Comparison of ENCODE assay signal across 11 mouse cellular contexts in the genomic region with DNA sequence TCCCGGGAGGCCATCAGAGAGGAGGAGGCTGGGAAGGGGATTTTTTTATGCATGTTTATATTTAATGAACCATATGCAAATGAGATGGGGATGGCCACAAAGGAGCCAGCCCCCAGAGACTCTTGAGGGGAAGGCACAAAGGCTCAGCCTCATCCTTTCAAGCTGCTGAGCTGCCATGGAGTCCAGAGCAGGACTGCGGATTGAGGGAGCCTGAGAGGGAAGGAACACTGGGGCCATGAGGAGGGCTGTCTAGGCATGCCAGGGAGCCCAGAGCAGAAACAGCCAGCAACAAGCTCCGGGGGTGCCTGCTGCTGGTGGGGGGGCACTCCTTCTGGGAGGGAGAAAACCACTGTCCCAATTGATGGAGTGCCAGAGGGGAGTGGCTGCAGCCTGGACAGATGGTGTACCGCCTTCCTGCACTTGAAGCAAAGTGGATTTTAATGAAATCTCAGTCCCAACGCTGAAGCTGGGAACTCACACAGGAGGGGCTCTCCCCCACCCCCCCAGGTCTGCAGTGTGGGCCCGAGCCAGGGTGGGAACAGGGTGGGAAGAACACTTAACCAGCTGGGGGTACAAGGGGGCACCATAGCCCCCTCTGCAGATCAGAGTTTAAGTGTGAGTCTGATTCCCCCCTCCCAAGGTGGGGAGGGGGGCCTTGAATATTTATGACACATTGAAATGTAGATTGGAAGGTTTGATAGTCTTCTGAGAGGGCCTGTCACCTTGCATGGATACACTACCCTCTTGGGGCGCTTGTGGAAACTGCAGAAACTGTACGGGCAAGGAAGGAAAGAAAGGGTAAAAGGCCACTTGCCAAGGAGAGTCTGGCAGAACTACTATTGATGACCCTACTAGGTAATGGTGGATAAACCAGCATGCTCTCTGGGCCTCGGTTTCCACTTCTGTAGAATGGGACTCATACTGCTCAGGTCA. TPM values are rescaled to one million over a fixed set of nuclear protein-coding genes. Genes with fewer than 3 reads are reported as not detected.
DNase-seq lines count a peak whose midpoint lies in the region; ATAC-seq and TF ChIP-seq lines count a peak whose summit lies in the region.
"Had no signal": no experiment of that assay in that cellular context is flagged by ENCODE, and none has a peak within 500 bp of the region (broad histone marks: within the 10 kb centered on the region; RNA-seq: fewer than 3 reads in every experiment).

No protein-coding gene starts in this region.

- no peak for TF ChIP-seq CTCF in liver, postnatal 0 days (IDR thresholded peaks at IDR 0.05; ENCODE audit: low read depth)

- H3K27me3 ChIP-seq in neural tube, embryonic 11.5 days (ENCODE audit: control insufficient read depth, insufficient read depth, low read length) = no peaks in the 10 kb centered on the region
- 0 out of 2 replicates have a peak, but pooled peaks cover 3% of the 10 kb centered on the region for H3K27me3 ChIP-seq in forebrain, embryonic 12.5 days
- peaks cover 24% of the 10 kb centered on the region for H3K27me3 ChIP-seq in liver, postnatal 0 days (ENCODE audit: insufficient read depth, low read length)

- peak; percentile 79 for DNase-seq in neural tube, embryonic 11.5 days (ENCODE audit: low spot score)
- DNase-seq in neural tube, embryonic 10.5 days (ENCODE audit: extremely low spot score, low spot score) = no peak
- peak; percentile 68 for DNase-seq in mesoderm, embryonic 11.5 days (ENCODE audit: low read depth, low spot score)
- DNase-seq in liver, postnatal 0 days = no peak
- DNase-seq in lung, postnatal 14 days = no peak
- no peak for DNase-seq in lung, postnatal 36 days

- no peak for TF ChIP-seq EP300 in liver, postnatal 0 days (IDR thresholded peaks at IDR 0.05; ENCODE audit: low read depth)

- WGBS in neural tube, embryonic 11.5 days = 16% methylated on average over 9 of the region's 9 CpGs
- WGBS in forebrain, embryonic 12.5 days = 11% methylated on average over 9 of the region's 9 CpGs
- WGBS in liver, postnatal 0 days (ENCODE audit: insufficient replicate concordance) = 55% methylated on average over 9 of the region's 9 CpGs

- peak overlapping the region; percentile 41 for H3K9ac ChIP-seq in neural tube, embryonic 11.5 days (ENCODE audit: low read length)
- peak overlapping the region; percentile 5; the same call in 1 of the 2 replicates for H3K9ac ChIP-seq in forebrain, embryonic 12.5 days
- H3K9ac ChIP-seq in liver, postnatal 0 days (replicated peaks) = no peak overlapping the region
- H3K9ac ChIP-seq: limb, embryonic 15.5 days had no signal

- peaks cover 70% of the 10 kb centered on the region for H3K4me1 ChIP-seq in neural tube, embryonic 11.5 days (ENCODE audit: control insufficient read depth, insufficient read depth, low read length)
- H3K4me1 ChIP-seq in forebrain, embryonic 12.5 days = peaks cover 72% of the 10 kb centered on the region
- no peaks in the 10 kb centered on the region for H3K4me1 ChIP-seq in liver, postnatal 0 days (ENCODE audit: insufficient read depth)

- peak overlapping the region; percentile 7; the same call in 1 of the 2 replicates for H3K4me2 ChIP-seq in neural tube, embryonic 11.5 days (ENCODE audit: low read depth)
- H3K4me2 ChIP-seq in forebrain, embryonic 12.5 days = peak overlapping the region; percentile 34
- H3K4me2 ChIP-seq in liver, postnatal 0 days (ENCODE audit: low read depth, low read length) = no peak overlapping the region
- H3K4me2 ChIP-seq: heart, embryonic 11.5 days; limb, embryonic 15.5 days had no signal

- H3K36me3 ChIP-seq in neural tube, embryonic 11.5 days (ENCODE audit: control insufficient read depth, insufficient read depth, low read length) = peaks cover 3% of the 10 kb centered on the region
- peaks cover 22% of the 10 kb centered on the region for H3K36me3 ChIP-seq in forebrain, embryonic 12.5 days (replicated peaks)
- no peaks in the 10 kb centered on the region for H3K36me3 ChIP-seq in liver, postnatal 0 days (replicated peaks; ENCODE audit: insufficient read depth, low read length)
- H3K36me3 ChIP-seq: limb, embryonic 15.5 days had no signal

- ATAC-seq in neural tube, embryonic 11.5 days (ENCODE audit: insufficient read depth, low FRiP score, low TSS enrichment) = peak; percentile 65
- peak; percentile 71 for ATAC-seq in forebrain, embryonic 12.5 days (ENCODE audit: low FRiP score)
- ATAC-seq in liver, postnatal 0 days = no peak

- H3K27ac ChIP-seq in neural tube, embryonic 11.5 days (ENCODE audit: low read depth, low read length) = peak overlapping the region; percentile 98
- H3K27ac ChIP-seq in forebrain, embryonic 12.5 days = peak overlapping the region; percentile 95
- no peak overlapping the region for H3K27ac ChIP-seq in liver, postnatal 0 days (ENCODE audit: low read depth)
- H3K27ac ChIP-seq: limb, embryonic 15.5 days had no signal

- H3K4me3 ChIP-seq in neural tube, embryonic 11.5 days (ENCODE audit: low read depth, low read length) = 0 out of 2 replicates have a peak overlapping the region, but pooled peaks have one; percentile 1
- no peak overlapping the region for H3K4me3 ChIP-seq in forebrain, embryonic 12.5 days (replicated peaks)
- no peak overlapping the region for H3K4me3 ChIP-seq in liver, postnatal 0 days (ENCODE audit: low read depth, low read length)
- H3K4me3 ChIP-seq: erythroblast, embryonic 14.5 days; limb, embryonic 15.5 days; myocyte had no signal

- H3K9me3 ChIP-seq in neural tube, embryonic 11.5 days (ENCODE audit: control insufficient read depth, low read length) = no peaks in the 10 kb centered on the region
- no peaks in the 10 kb centered on the region for H3K9me3 ChIP-seq in forebrain, embryonic 12.5 days
- H3K9me3 ChIP-seq in liver, postnatal 0 days (ENCODE audit: low read length) = no peaks in the 10 kb centered on the region
- H3K9me3 ChIP-seq: limb, embryonic 15.5 days had no signal

RNA-seq across cellular contexts. Expression of gene Parp16, which starts 18.9 kb away (rescaled TPM):
- 4.9 and 6.1 TPM in 2 replicates for polyA plus RNA-seq in neural tube, embryonic 11.5 days (2014; fragmentation: Nextera tagmentation; extraction: Ambion mirVana)
- polyA plus RNA-seq in forebrain, embryonic 12.5 days (2016; fragmentation: Nextera tagmentation; extraction: Ambion mirVana) = 5.7 and 5.9 TPM in 2 replicates
- 11.7 and 12.0 TPM in 2 replicates for polyA plus RNA-seq in liver, postnatal 0 days (2015; fragmentation: Nextera tagmentation; extraction: Ambion mirVana)

RNA-seq across cellular contexts. Expression of gene Igdcc3, which starts 35.2 kb away (rescaled TPM):
- 60.7 and 71.9 TPM in 2 replicates for polyA plus RNA-seq in neural tube, embryonic 11.5 days (2014; fragmentation: Nextera tagmentation; extraction: Ambion mirVana)
- polyA plus RNA-seq in forebrain, embryonic 12.5 days (2016; fragmentation: Nextera tagmentation; extraction: Ambion mirVana) = 40.0 and 40.8 TPM in 2 replicates
- polyA plus RNA-seq in liver, postnatal 0 days (2015; fragmentation: Nextera tagmentation; extraction: Ambion mirVana) = not detected in 2 replicates
- polyA plus RNA-seq: erythroblast, embryonic 14.5 days; myocyte had no signal

Comparison
In these comparisons a context has a peak if more than half of its experiments do, and no peak if none do; other contexts are left out.
1. DNase-seq: peak in neural tube, embryonic 11.5 days (single experiment) and mesoderm, embryonic 11.5 days (single experiment); none in neural tube, embryonic 10.5 days (single experiment), liver, postnatal 0 days (single experiment), lung, postnatal 14 days (single experiment) and lung, postnatal 36 days (single experiment).
2. RNA of gene Igdcc3, which starts 35.2 kb away (polyA plus RNA-seq): 60.7 to 71.9 TPM in neural tube, embryonic 11.5 days and 40.0 to 40.8 TPM in forebrain, embryonic 12.5 days; not detected in liver, postnatal 0 days; every median in the first group is over 10 times any median in the second.